Mouse (Mus musculus): ENCODE data around the gene Dpp6. TPM values are rescaled to one million over a fixed set of nuclear protein-coding genes. Genes with fewer than 3 reads are reported as not detected.

The Dpp6 gene
- polyA plus RNA-seq, 1 experiment, result 0.01 TPM

GRCm38 (mm10) chr5:27565700-27566099 lies 748.7 kb downstream of the Dpp6 start:
- TF ChIP-seq CTCF (IDR thresholded peaks at IDR 0.05; ENCODE audit: control insufficient read depth, insufficient read depth, insufficient read length) (no peak), FOSL1 (IDR thresholded peaks at IDR 0.05; ENCODE audit: insufficient read depth, low read length, poor library complexity, severe bottlenecking) (no peak), USF1 (IDR thresholded peaks at IDR 0.05; ENCODE audit: low read depth) (no peak), CEBPB (IDR thresholded peaks at IDR 0.05; ENCODE audit: low read depth) (no peak), MYOG (IDR thresholded peaks at IDR 0.05; ENCODE audit: control insufficient read depth, extremely low read depth, insufficient read length) (no peak), MAX (IDR thresholded peaks at IDR 0.05) (no peak), MYOD1 (IDR thresholded peaks at IDR 0.05; ENCODE audit: control insufficient read depth, insufficient read length, low read depth) (no peak)
- Histone ChIP-seq H3K36me3 (ENCODE audit: control insufficient read depth, insufficient read depth) (no peaks in the 10 kb centered on the region), H3K27me3 (ENCODE audit: control insufficient read depth, insufficient read depth, insufficient read length) (no peaks in the 10 kb centered on the region), H3ac (ENCODE audit: control insufficient read depth, insufficient read length, low read depth) (no peak overlapping the region), H3K4me3 (ENCODE audit: insufficient read depth, poor library complexity, severe bottlenecking) (no peak overlapping the region), H3K79me2 (ENCODE audit: control insufficient read depth, insufficient read depth) (no peaks in the 10 kb centered on the region), H3K79me3 (ENCODE audit: low read depth) (no peaks in the 10 kb centered on the region)

GRCm38 (mm10) chr5:27587970-27588758 lies 771.2 kb downstream of the Dpp6 start:
- Histone ChIP-seq H3K36me3 (ENCODE audit: control insufficient read depth, insufficient read depth) (no peaks in the 10 kb centered on the region), H3K79me2 (ENCODE audit: control insufficient read depth, insufficient read depth) (no peaks in the 10 kb centered on the region), H3ac (ENCODE audit: control insufficient read depth, insufficient read length, low read depth) (no peak overlapping the region), H3K4me3 (ENCODE audit: insufficient read depth, poor library complexity, severe bottlenecking) (no peak overlapping the region), H3K79me3 (ENCODE audit: low read depth) (no peaks in the 10 kb centered on the region), H3K27me3 (ENCODE audit: control insufficient read depth, insufficient read depth, insufficient read length) (no peaks in the 10 kb centered on the region)
- TF ChIP-seq CEBPB (IDR thresholded peaks at IDR 0.05; ENCODE audit: low read depth) (no peak), CTCF (IDR thresholded peaks at IDR 0.05; ENCODE audit: control insufficient read depth, insufficient read depth, insufficient read length) (no peak), MYOG (IDR thresholded peaks at IDR 0.05; ENCODE audit: control insufficient read depth, extremely low read depth, insufficient read length) (no peak), USF1 (IDR thresholded peaks at IDR 0.05; ENCODE audit: low read depth) (no peak), MYOD1 (IDR thresholded peaks at IDR 0.05; ENCODE audit: control insufficient read depth, insufficient read length, low read depth) (no peak), MAX (IDR thresholded peaks at IDR 0.05) (no peak), FOSL1 (IDR thresholded peaks at IDR 0.05; ENCODE audit: insufficient read depth, low read length, poor library complexity, severe bottlenecking) (no peak)

- Histone ChIP-seq H3ac (ENCODE audit: control insufficient read depth, insufficient read length, low read depth) (no peak overlapping the region), H3K4me3 (ENCODE audit: insufficient read depth, poor library complexity, severe bottlenecking) (no peak overlapping the region), H3K36me3 (ENCODE audit: control insufficient read depth, insufficient read depth) (no peaks in the 10 kb centered on the region), H3K79me3 (ENCODE audit: low read depth) (no peaks in the 10 kb centered on the region), H3K27me3 (ENCODE audit: control insufficient read depth, insufficient read depth, insufficient read length) (no peaks in the 10 kb centered on the region), H3K79me2 (ENCODE audit: control insufficient read depth, insufficient read depth) (no peaks in the 10 kb centered on the region)
- TF ChIP-seq MYOG (IDR thresholded peaks at IDR 0.05; ENCODE audit: control insufficient read depth, extremely low read depth, insufficient read length) (no peak), USF1 (IDR thresholded peaks at IDR 0.05; ENCODE audit: low read depth) (no peak), CTCF (IDR thresholded peaks at IDR 0.05; ENCODE audit: control insufficient read depth, insufficient read depth, insufficient read length) (no peak), MYOD1 (IDR thresholded peaks at IDR 0.05; ENCODE audit: control insufficient read depth, insufficient read length, low read depth) (no peak), MAX (IDR thresholded peaks at IDR 0.05) (no peak), CEBPB (IDR thresholded peaks at IDR 0.05; ENCODE audit: low read depth) (no peak), FOSL1 (IDR thresholded peaks at IDR 0.05; ENCODE audit: insufficient read depth, low read length, poor library complexity, severe bottlenecking) (no peak)
Observed at GRCm38 (mm10) chr5:27604132-27604531, 787.1 kb downstream of the Dpp6 start.

GRCm38 (mm10) chr5:27615769-27616168 lies 798.8 kb downstream of the Dpp6 start:
- no peaks in the 10 kb centered on the region for H3K36me3 ChIP-seq (ENCODE audit: control insufficient read depth, insufficient read depth)
- no peaks in the 10 kb centered on the region for H3K79me2 ChIP-seq (ENCODE audit: control insufficient read depth, insufficient read depth)
- H3K27me3 ChIP-seq (ENCODE audit: control insufficient read depth, insufficient read depth, insufficient read length), result no peaks in the 10 kb centered on the region
- no peak overlapping the region for H3K4me3 ChIP-seq (ENCODE audit: insufficient read depth, poor library complexity, severe bottlenecking)
- no peak overlapping the region for H3ac ChIP-seq (ENCODE audit: control insufficient read depth, insufficient read length, low read depth)
- TF ChIP-seq USF1 (IDR thresholded peaks at IDR 0.05; ENCODE audit: low read depth) (no peak), MYOG (IDR thresholded peaks at IDR 0.05; ENCODE audit: control insufficient read depth, extremely low read depth, insufficient read length) (no peak), MAX (IDR thresholded peaks at IDR 0.05) (no peak), CEBPB (IDR thresholded peaks at IDR 0.05; ENCODE audit: low read depth) (no peak), CTCF (IDR thresholded peaks at IDR 0.05; ENCODE audit: control insufficient read depth, insufficient read depth, insufficient read length) (no peak), FOSL1 (IDR thresholded peaks at IDR 0.05; ENCODE audit: insufficient read depth, low read length, poor library complexity, severe bottlenecking) (no peak)
- no peaks in the 10 kb centered on the region for H3K79me3 ChIP-seq (ENCODE audit: low read depth)

GRCm38 (mm10) chr5:27621811-27622210 lies 804.8 kb downstream of the Dpp6 start:
- no peak for TF ChIP-seq CEBPB (IDR thresholded peaks at IDR 0.05; ENCODE audit: low read depth)
- TF ChIP-seq MYOD1 (IDR thresholded peaks at IDR 0.05; ENCODE audit: control insufficient read depth, insufficient read length, low read depth), result no peak
- TF ChIP-seq MYOG (IDR thresholded peaks at IDR 0.05; ENCODE audit: control insufficient read depth, extremely low read depth, insufficient read length), result no peak
- TF ChIP-seq CTCF (IDR thresholded peaks at IDR 0.05; ENCODE audit: control insufficient read depth, insufficient read depth, insufficient read length), result no peak
- TF ChIP-seq FOSL1 (IDR thresholded peaks at IDR 0.05; ENCODE audit: insufficient read depth, low read length, poor library complexity, severe bottlenecking), result no peak
- no peak for TF ChIP-seq MAX (IDR thresholded peaks at IDR 0.05)
- no peak for TF ChIP-seq USF1 (IDR thresholded peaks at IDR 0.05; ENCODE audit: low read depth)
- H3K4me3 ChIP-seq (ENCODE audit: insufficient read depth, poor library complexity, severe bottlenecking), result no peak overlapping the region
- H3K36me3 ChIP-seq (ENCODE audit: control insufficient read depth, insufficient read depth), result no peaks in the 10 kb centered on the region
- no peaks in the 10 kb centered on the region for H3K79me2 ChIP-seq (ENCODE audit: control insufficient read depth, insufficient read depth)
- no peaks in the 10 kb centered on the region for H3K27me3 ChIP-seq (ENCODE audit: control insufficient read depth, insufficient read depth, insufficient read length)
- no peaks in the 10 kb centered on the region for H3K79me3 ChIP-seq (ENCODE audit: low read depth)
- H3ac ChIP-seq (ENCODE audit: control insufficient read depth, insufficient read length, low read depth), result no peak overlapping the region

All from C2C12 (cell line).